Mouse (Mus musculus): ENCODE data around the gene Blm. TPM values are rescaled to one million over a fixed set of nuclear protein-coding genes. Genes with fewer than 3 reads are reported as not detected.
"Not testable (repeated sequence)": the region's sequence is repeated elsewhere in the genome, so short reads cannot be mapped to it uniquely, and the experiment has no call there.

The Blm gene
- total RNA-seq, 2 experiments from 2014 or later, result 39.0 to 49.2 TPM

- no peak for ATAC-seq (replicated peaks; ENCODE audit: poor library complexity, severe bottlenecking)
Measured at GRCm38 (mm10) chr7:80539581-80539980, 4.7 kb upstream of the Blm start.

- ATAC-seq (replicated peaks; ENCODE audit: poor library complexity, severe bottlenecking), result peak; percentile 40
Measured at GRCm38 (mm10) chr7:80534291-80535008, 469 bp downstream of the Blm start.

GRCm38 (mm10) chr7:80531087-80531486, 3.8 kb downstream of the Blm start:
- ATAC-seq (replicated peaks; ENCODE audit: poor library complexity, severe bottlenecking), result no peak

- ATAC-seq (replicated peaks; ENCODE audit: poor library complexity, severe bottlenecking), result peak; percentile 41
Measured at GRCm38 (mm10) chr7:80530646-80531045, 4.3 kb downstream of the Blm start.

GRCm38 (mm10) chr7:80526698-80527097, 8.2 kb downstream of the Blm start:
- no peak for ATAC-seq (replicated peaks; ENCODE audit: poor library complexity, severe bottlenecking)

GRCm38 (mm10) chr7:80512408-80513085, 22.4 kb downstream of the Blm start:
- ATAC-seq (replicated peaks; ENCODE audit: poor library complexity, severe bottlenecking), result no peak

- ATAC-seq (replicated peaks; ENCODE audit: poor library complexity, severe bottlenecking), result not testable (repeated sequence)
Measured at GRCm38 (mm10) chr7:80507697-80508096, 27.2 kb downstream of the Blm start.

- no peak for ATAC-seq (replicated peaks; ENCODE audit: poor library complexity, severe bottlenecking)
Measured at GRCm38 (mm10) chr7:80506007-80506406, 28.9 kb downstream of the Blm start.

- no peak for ATAC-seq (replicated peaks; ENCODE audit: poor library complexity, severe bottlenecking)
Measured at GRCm38 (mm10) chr7:80504920-80505319, 30.0 kb downstream of the Blm start.

- peak; percentile 95 for ATAC-seq (replicated peaks; ENCODE audit: poor library complexity, severe bottlenecking)
Measured at GRCm38 (mm10) chr7:80501006-80501405, 33.9 kb downstream of the Blm start.

GRCm38 (mm10) chr7:80500099-80500498, 34.8 kb downstream of the Blm start:
- ATAC-seq (replicated peaks; ENCODE audit: poor library complexity, severe bottlenecking), result 0 out of 2 replicates have a peak, but pooled peaks have one; percentile 21

GRCm38 (mm10) chr7:80499190-80499962, 35.5 kb downstream of the Blm start:
- ATAC-seq (replicated peaks; ENCODE audit: poor library complexity, severe bottlenecking), result no peak

- no peak for ATAC-seq (replicated peaks; ENCODE audit: poor library complexity, severe bottlenecking)
Measured at GRCm38 (mm10) chr7:80496656-80497055, 38.3 kb downstream of the Blm start.

GRCm38 (mm10) chr7:80495210-80495609, 39.7 kb downstream of the Blm start:
- peak; percentile 91 for ATAC-seq (replicated peaks; ENCODE audit: poor library complexity, severe bottlenecking)

GRCm38 (mm10) chr7:80491995-80492394, 42.9 kb downstream of the Blm start:
- no peak for ATAC-seq (replicated peaks; ENCODE audit: poor library complexity, severe bottlenecking)

- ATAC-seq (replicated peaks; ENCODE audit: poor library complexity, severe bottlenecking), result no peak
Measured at GRCm38 (mm10) chr7:80491086-80491485, 43.8 kb downstream of the Blm start.

GRCm38 (mm10) chr7:80490351-80490750, 44.6 kb downstream of the Blm start:
- ATAC-seq (replicated peaks; ENCODE audit: poor library complexity, severe bottlenecking), result no peak

GRCm38 (mm10) chr7:80489445-80489844, 45.5 kb downstream of the Blm start:
- ATAC-seq (replicated peaks; ENCODE audit: poor library complexity, severe bottlenecking), result no peak

GRCm38 (mm10) chr7:80487239-80487638, 47.7 kb downstream of the Blm start:
- ATAC-seq (replicated peaks; ENCODE audit: poor library complexity, severe bottlenecking), result no peak

- ATAC-seq (replicated peaks; ENCODE audit: poor library complexity, severe bottlenecking), result no peak
Measured at GRCm38 (mm10) chr7:80480097-80480496, 54.8 kb downstream of the Blm start.

GRCm38 (mm10) chr7:80473837-80474236, 61.1 kb downstream of the Blm start:
- ATAC-seq (replicated peaks; ENCODE audit: poor library complexity, severe bottlenecking), result no peak

All from granulocyte monocyte progenitor cell, adult 5-6 weeks (primary cell).